Mouse (Mus musculus) CD4-positive, CD25-positive, alpha-beta regulatory T cell, adult 2 months (primary cell): ENCODE measurements around the gene Cdc40.
"Not testable (repeated sequence)": the region's sequence is repeated elsewhere in the genome, so short reads cannot be mapped to it uniquely, and the experiment has no call there.

Experiments
- DNase-seq: peaks from one replicate; pipeline ENCODE4 v3.0.0-alpha.2; 2012; ENCODE audit warnings: low read depth, low spot score

Cdc40 gene

DNA sequence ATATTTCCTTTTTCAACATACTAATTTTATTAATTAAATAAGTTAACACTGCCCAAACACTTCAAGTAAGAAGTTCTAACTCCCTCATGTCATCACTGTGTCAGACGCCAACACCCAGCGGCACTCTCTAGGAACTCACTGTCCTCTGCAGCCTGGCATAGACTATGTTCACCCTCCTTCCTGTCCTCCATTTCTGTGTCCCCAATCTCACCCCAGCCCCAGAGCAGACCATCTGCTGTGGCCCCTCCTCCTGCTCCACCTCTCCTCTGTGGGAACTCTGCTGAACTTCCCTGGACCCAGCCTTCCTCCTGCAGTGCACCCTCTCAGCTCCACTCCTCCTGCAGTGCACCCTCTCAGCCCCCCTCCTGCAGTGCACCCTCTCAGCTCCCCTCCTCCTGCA, 15.0 kb downstream of the Cdc40 start:
- no peak for DNase-seq

DNA sequence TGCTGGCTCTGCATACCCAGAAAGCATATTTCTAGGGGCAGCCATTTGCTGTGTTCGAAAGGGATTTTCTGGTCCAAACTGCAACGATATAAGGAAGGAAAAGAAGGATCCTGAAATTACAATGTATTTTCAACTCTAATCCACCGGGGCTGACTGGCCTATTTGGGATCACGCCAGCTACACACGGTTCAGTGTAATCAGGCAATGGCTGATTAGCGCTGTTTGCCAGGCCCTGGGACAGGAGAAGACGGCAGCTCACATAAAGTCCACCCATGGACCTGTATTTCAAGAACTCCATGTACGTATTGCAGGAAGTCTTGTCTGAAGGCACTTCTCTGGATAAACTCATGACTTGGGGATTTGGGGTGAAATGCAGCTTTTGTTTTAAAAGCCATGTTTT, 25.5 kb downstream of the Cdc40 start:
- DNase-seq = no peak

DNA sequence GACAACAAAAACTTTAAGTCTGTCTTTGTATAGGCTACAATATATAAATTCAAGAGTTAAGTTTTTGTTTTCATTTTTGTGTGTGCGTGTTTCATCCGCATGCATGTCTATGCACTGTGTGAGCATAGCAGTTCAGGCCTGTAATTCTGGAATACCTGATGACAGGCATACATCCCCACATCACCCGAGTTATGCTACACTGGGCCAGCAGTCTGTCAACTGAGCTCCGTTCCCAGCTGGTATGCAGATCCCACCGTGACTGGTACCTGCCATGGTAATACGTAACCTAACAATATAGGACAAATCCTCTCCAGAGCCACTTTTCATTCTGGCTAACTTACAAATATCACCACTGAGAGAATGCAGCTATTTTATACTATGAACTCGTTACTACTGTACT, 26.4 kb downstream of the Cdc40 start:
- no peak for DNase-seq

DNA sequence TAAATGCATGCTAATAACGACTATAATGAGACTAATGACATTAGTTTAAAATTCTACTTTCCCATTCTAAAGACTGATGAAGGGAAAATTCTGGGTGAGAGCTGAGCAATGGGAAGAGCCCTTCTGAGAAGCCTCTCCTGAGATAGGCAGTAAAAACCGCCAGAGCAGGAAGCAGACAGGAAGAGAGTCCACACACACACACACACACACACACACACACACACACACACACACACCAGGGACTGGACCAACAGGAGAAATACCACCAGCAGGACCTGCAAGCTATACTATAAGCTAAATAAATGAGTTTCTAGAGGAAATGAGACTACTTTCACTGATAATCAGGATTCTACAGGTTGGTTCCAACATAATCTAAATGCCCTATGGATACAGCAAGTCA, 27.5 kb downstream of the Cdc40 start:
- DNase-seq = no peak

DNA sequence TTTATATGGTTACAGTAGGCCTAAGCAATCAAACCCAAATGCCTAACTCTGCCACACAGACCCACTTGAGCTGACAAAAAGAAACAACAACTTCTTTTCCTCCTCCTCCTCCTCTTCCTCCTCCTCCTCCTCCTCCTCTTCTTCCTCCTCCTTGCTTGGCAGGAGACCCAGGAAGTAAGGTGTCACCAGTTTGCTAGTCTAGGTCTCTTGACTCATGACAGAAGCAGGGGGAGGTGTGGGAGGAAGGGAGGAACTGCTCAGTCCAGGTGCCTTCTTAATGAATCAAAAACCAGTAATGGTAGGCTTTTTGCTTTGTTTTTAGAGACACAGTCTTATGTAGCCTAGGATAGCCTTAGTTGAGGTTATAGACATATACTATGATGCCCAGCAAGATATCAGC, 32.0 kb downstream of the Cdc40 start:
- no peak for DNase-seq

DNA sequence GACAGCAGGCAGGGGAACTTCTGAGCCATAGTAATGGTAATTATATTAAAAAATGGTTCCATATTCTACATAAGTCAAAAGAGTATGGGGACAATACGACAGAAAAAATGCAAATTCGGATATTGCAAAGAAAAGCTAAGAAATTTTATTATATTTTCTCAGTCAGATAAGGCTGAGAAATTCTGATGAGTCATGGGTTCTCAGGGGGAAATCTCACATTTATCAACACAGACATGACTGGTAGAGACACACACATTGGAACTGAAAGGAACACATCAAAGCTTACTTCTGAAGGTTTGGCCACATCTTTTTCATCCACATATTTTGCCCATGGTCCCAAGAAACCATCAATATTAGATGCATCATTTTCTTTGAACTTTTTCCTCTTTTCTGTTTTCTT, 32.5 kb downstream of the Cdc40 start:
- no peak for DNase-seq

DNA sequence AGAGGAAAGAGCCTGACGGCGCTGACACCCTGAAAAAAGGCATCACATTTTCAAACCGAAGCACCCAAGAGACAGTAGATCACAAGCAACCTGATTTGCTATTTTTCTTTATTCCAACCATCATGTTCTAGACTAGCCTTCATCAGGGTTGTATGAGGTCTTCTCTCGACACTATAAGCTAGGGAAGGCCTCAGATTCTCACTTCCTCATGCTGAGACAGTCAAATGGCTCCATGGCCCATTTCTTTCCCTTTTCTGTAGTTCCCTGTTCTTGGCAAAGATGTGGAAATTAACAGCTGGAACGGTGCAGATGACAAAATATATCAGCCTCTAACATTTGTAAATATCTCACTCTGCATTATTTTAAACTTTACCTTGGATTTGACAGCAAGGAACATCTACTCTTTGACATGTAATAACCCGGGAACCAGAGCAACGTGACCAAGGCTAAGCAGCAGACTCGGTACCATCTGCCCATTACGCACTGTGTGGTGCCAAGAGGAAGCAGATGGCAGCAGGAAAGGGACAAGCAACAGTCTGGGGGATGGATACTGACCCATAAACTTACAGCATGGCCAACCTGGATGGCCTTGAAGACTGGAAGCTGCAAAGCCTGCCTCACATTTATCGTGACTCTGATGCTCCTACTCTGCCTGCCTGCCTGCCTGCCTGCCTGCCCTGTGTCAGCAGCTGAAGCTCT, 35.8 kb downstream of the Cdc40 start:
- DNase-seq = no peak

DNA sequence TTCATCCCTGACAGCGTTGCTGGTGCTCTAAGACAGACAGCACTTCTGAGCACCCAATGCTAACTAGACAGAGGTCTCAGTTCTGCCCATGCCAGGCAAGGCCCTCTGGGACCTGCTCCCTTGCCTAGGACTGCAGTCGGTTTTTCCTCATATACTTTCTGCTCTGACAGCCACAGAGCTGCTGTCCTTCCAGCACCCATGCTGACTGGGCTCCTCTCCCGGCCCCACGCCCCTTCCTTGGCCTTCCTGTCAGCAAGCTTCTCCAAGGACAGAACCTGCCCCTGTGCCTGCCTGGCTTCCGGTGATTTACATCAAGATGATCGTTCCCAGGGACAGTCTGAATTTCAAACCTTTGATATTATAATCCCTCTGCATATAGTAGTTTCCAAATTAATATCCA, 37.5 kb downstream of the Cdc40 start:
- DNase-seq = no peak

DNA sequence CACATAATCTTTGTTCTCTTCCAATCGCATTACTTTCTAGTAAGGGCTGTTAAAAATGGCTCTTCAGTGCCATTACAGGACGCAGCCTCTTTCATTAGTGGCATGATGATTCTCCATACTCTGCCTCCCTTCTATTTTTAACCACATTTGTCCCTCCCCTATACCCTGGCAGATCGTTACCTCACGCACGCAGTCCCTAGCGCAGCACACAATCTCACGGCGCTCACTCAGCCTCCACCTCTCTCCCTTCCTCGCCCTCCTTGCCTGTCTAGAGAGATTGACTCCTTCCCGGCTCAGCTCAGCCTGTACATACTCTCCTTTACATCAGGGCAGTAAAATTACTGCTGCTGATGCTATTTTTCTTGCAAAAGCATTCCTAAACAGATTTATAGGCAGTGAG, 38.6 kb downstream of the Cdc40 start:
- no peak for DNase-seq

DNA sequence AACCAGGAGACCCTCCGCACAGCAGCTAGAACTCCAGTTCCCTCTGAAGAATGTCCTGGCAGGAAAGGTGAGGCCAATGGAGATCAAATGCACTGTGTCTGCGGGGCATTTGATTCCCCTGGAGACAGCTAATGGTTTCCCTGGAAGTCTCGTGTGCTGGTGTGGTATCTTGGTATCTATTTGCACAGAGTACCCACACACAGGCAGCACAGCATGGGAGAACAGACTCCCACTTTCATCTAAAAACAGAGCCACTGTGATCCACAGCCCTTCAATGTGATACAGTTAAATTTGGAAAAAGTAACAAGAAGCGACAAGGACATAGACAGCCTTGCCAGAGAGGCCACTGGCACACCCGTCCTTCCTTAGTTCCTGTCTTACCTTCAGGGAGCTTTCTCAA, 39.3 kb downstream of the Cdc40 start:
- DNase-seq = no peak

DNA sequence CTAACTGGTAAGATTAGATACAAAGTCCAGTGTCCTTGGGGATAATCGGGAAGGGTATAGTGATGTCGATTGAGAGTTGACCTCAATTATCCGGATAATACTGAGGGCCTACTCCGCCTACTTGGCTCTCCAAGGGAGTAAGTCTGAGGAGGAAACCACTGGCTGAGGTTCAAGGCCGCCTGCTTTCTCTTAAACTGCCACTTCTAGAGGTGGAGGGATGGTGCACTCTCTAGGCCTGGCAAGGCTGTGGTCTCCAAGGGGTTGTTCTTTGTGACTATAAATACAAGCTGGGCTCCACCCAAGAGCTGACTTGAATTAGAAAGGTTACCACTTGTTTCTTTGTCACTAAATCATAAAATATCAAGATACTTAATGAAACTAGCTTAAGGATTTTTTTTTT, 43.0 kb downstream of the Cdc40 start:
- DNase-seq = no peak

DNA sequence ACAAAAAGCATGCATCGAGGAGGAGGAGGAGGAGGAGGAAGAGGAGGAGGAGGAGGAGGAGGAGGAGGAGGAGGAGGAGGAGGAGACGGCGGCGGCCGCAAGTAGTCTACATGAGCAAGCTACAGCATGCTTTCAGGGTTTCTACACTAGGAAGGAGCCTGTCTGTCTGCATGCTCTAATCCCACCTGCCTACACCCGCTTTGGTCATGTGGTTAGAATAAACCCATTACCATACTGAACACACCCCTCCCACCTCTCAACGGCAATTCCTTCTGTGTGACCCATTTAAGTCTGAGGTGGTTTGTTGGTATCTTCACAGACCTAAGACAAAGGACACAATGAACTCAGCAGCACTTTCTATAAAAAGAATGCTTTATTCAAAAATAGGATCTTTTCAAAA, 51.8 kb downstream of the Cdc40 start:
- no peak for DNase-seq

DNA sequence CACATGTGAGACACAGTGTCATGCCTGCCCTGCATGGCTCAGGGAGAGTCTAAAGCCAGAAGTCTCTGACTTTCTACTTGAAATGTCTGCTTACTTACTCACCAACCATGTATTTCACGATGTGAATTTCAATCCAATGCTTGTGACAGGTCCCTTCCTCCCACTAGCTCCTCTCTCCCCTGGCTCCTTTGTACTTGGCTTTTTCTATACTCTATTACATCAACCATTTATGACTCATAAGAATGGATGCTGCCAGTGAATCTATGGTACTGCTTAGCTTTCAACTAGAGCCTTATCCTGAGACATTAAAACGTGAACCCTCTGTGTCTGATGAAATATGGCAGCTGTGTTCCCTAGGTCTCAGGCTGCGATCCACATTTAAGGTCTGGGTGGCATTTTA, 52.8 kb downstream of the Cdc40 start:
- no peak for DNase-seq

DNA sequence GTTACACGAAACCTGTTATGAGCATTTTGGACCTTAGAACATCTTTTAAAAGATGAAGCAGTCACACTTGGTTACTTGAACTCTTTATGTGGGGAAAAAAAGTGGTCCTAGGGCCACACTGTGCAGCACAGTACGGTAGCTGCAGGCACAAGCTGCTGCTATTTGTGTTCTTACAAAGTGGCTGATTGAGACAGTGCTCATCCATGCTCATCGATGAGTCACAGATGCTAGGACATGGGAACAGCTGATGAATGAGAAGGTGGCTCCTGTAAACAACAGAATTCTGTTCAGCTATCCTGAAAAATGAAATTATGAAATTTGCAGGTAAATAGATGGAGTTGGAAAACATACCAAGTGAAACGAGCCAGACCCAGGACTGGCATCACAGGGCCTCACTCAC, 55.4 kb downstream of the Cdc40 start:
- DNase-seq = no peak

DNA sequence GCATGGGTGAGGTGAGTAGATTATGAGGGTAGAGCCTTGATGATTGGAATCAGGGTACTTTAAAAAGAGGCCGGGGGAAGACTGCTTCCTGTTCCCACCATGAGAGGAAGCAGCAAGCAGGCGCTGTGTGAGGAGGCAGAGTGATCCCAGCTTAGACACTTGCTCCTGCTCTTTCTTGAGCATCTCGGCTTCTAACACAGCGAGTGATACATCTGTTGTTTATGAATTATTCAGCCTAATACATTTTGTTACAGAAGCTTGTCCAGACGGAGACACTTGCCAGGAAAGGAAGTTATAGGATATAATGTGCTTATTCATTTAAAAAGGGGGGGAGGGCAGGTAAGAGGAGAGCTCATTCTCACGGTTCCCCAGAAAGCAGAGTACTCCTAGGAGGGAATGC, 57.2 kb downstream of the Cdc40 start:
- DNase-seq = no peak

DNA sequence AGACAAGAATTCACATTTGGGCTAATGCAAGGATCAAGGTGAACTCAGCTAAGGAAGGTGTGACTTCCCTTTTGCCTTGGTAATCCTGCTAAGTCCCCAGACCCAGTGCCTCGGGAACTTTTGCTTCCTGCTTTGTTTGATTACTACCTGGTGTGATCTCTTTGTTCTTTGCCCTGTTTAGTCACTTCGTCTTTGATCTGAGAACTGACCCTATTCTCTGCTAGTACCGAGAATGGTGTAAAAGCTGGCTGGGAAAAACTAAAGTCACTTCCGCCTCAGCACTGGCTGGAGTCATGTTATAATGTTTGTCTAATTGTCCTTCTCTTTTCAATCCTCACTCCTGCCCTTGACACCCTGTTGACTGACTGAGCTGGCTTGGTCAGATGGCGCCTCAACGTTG, 66.6 kb downstream of the Cdc40 start:
- DNase-seq = no peak

DNA sequence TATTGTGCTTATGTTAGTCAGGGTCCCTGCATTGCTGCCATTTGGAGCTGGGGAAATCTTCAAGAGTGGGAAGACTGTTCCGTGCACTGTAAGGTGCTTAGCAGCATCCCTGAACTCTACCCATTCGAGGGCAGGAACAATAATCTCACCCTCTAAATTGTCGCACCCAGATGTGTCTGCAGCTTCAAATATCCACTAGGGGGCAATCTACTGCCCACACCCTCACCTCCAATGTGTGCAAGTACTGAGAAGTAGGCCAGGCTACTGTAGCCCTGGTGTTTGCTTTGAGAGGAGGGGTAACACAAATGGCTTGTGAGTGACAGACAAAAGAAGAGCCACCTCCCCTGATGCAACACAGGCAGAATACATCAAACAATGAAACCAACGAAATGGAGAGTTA, 69.5 kb downstream of the Cdc40 start:
- DNase-seq = peak; percentile 15

DNA sequence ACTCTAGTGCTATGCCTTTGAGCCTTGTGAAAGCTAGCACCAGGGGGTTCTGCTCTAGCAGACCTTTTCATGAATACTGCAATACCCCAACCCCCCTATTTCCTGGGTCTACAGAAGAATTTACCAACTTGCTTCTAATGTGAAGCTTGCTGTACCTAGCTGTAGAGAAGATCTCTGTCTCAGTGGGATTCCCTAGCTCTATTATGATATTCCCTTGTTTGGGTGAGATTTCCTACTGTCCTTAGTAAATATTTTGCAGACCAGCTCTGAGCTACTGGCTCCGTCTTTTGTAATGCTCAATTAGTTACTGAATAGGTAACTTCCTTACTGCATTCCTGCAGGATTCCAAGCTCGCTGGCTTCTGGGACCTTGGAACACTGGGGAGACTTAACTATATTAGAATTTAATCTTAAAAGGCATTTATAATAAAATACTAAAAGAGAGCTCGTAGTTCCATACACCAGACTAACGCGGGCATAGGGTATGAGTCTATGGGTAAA, 73.7 kb downstream of the Cdc40 start:
- not testable (repeated sequence) for DNase-seq

DNA sequence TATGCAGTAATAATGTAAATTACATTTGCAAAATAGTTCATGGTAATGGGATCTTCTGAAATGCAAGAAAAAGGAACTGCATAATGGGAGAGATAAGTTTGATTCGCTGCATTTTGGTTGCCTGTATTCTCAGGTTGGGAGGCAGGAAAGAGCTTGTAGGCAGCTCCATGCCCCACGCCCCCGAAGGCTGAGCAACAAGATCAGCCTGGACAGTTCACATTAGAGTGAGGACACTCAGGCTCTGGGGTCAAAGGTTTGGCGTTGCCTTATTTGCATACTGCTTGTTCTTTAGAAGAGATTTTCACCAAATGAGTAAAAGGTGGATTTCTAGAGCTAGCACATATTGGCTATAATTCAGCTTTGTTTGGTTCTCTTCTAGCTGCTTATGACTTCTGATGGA, 76.9 kb downstream of the Cdc40 start:
- DNase-seq = no peak

DNA sequence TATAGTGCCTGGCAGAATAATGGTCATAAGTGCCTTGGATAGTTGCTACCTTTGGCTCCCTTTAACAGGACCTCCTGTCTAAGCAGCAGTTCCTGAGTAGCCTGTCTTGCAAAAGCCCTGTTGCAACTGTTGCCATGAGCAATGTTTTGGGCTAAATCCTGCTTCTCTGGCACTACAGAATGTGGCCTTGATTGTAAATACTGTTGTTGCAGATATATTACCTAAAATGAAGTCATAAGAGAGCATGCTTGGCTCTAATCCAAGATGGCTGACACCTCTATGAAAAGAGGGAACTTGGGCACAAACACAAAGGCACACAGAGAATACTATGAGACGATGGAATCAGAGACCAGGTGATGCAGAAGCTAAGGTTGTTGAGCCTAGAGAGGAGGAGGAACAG, 77.9 kb downstream of the Cdc40 start:
- DNase-seq = no peak

DNA sequence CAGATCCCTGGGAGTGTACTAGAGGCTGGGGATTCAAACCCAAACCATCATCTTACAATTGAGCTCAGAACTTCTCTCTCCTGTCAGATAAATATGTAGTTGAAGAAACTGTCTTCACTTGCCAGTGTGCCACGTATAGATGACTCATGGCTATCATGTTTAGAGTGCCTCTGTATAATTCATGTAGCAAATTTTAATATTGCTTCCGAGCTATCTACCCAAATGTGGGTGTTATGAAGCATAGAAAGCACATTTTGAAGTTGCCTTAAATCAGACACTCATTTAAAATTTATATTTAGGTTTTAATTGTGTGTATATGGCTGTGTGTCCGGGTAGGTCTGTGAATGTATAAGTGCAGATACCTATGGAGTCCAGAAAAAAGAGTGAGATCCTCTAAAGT, 91.0 kb downstream of the Cdc40 start:
- no peak for DNase-seq

DNA sequence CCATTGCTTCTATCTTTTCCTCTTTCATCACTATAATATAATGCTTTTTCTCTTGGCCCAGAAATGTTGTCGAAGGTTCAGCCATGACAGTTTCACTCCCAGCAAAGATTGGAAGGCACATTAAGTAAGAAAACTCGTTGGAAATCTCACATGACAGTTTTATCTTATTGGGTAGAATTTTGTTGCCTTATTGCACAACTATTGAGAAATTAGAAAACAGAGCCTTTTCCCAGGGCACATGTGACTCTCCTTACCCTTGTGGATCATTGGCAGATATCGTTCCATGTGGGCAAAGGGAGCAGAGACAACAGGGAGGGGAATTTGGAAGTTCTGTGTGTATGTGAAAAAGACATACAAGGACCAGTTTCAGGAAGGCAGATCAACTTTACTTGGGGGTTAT, 92.7 kb downstream of the Cdc40 start:
- no peak for DNase-seq
